Mouse (Mus musculus): ENCODE measurements around the gene Tshb. TPM values are rescaled to one million over a fixed set of nuclear protein-coding genes. Genes with fewer than 3 reads are reported as not detected.

Gene Tshb
- total RNA-seq, 4 experiments from 2014 or later = not detected

- no peak for DNase-seq
These were observed 45.4 kb downstream of the Tshb start for GRCm38 (mm10) chr3:102737106-102737505.

DNA sequence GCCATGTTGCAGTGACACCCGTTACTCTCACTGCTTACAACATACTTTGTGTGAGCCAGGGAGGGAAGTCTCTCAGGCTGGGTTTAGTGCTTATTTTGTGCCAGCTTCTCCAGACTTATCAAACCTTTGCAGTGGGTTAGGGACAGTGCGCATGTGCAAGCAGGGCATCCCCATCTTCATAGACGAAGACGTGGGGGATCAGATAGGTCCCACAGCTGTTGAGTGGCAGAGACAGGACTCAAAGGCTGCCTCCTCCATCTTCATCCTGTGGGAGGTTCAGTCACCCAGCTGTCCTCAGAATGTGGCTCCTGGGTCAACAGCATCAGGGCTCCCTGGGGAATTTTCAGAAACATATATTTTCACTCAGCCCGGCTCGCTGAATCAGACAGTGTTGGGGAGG is 46.1 kb downstream of the Tshb start:
- DNase-seq = no peak

DNA sequence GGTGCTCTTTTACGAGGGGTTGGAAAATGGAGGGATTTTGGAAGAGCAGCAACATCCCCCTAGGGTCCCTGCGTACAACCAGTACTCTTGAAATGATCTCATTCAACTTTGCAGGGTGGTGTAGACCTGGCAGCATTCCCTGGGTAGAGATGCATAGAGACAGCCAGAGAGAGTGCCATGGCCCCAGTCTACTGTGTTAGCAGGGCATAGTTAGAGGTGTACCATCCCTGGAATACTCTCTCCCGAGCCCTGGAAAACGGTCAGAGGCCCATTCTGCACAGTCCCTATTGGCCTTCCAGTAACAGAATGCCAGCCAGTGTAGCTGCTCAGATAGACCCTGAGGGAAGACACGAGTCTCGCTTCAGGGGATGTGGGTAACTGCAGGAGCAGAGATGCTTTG is 46.9 kb downstream of the Tshb start:
- no peak for DNase-seq

GRCm38 (mm10) chr3:102735031-102735558 is 47.4 kb downstream of the Tshb start:
- no peak for DNase-seq

- peak; percentile 29 for DNase-seq
These were observed 48.0 kb downstream of the Tshb start, which contains the start of gene Tspan2 for GRCm38 (mm10) chr3:102734313-102735030. Tspan2 (plus strand) TSS chr3:102734529.

- no peak for DNase-seq
These were observed 48.6 kb downstream of the Tshb start for GRCm38 (mm10) chr3:102733936-102734312.

- DNase-seq = no peak
These were observed 49.5 kb downstream of the Tshb start for GRCm38 (mm10) chr3:102733050-102733449.

GRCm38 (mm10) chr3:102732619-102733018 is 49.9 kb downstream of the Tshb start:
- DNase-seq = no peak

DNA sequence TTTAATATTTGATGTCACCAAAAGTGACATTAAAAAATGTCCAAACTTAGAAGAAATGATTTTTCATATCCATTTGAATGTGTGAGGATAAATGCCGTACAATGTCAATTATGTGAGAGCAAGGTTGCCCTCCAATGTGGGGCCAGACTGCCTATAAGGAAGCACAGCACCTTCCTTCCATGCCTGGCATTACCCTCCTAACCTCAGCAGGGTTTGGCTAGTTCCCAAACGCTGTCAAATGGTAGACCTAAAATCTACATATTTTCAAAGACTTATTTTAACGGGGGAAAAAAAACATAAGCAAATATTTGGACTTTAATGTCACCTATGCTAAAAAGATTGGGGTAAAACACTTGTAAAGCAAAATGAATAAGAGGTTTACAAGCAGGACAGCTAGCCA is 51.4 kb downstream of the Tshb start:
- DNase-seq = no peak

DNA sequence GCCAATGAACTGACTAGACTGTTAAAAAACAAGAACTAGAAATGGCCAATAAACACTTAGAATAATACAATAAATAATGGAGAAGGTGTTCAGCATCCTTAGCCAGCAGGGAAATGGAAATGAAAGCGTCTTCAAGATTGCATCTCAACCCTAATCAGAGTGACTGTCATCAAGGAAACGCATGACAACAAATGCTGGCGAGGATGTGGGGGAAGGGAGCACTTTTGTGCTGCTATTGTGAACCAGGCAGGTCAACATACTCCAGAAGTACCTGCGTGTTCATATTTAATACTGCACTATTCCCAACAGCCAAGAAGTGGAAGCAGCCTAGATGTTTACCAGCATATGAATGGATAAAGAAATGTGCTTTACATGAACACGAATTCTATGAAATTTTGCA is 53.1 kb downstream of the Tshb start:
- no peak for DNase-seq

Other genes starting within 250 kb of the Tshb start
- 1 to 10 TPM; 4.8 to 10.0 (median 7.3) TPM for gene Tspan2, start 48.2 kb downstream of the Tshb start, total RNA-seq (2022)
- gene Sycp1, start 153.4 kb upstream of the Tshb start, total RNA-seq (2022) = not detected
- not detected for gene Nr1h5, start 181.4 kb upstream of the Tshb start, total RNA-seq (2022)
- 10 to 100 TPM; 58.0 to 81.4 (median 68.5) TPM for gene Sike1, start 213.0 kb upstream of the Tshb start, total RNA-seq (2022)
- gene Csde1, start 237.7 kb upstream of the Tshb start, total RNA-seq (2022) = 100 to 1,000 TPM; 349 to 384 (median 357) TPM

Measured in adrenal gland, adult 8-10 months (tissue).